Mouse (Mus musculus) frontal cortex, postnatal 25 days (tissue): ENCODE results near the gene E2f8.

Experiments used
- DNase-seq, 2 experiments: peaks; one replicate each; pipeline ENCODE4 v3.0.0; 2022; ENCODE audit warnings: low spot score in 2 of 2

E2f8 gene

DNA sequence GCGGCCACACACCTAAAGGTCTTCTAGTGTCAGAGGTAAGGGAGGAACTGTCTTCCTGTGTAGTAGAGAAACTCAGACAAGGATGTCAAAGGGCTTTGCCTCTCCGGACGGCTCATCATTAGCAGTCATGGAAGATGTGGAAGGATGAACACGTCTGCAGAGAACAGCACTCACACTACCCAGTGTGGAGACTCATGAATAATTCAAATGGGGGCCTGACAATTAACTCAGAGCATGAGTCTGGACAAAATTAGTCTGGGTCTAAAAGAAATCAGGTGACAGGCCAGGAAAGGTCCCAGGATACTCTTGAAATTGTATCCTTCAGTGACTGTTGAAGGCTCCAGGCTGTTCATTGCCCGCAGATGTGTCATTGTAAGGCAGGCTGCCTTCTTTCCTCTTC lies 9.6 kb upstream of the E2f8 start:
- DNase-seq: no peak

GRCm38 (mm10) chr7:48888751-48889150 lies 7.4 kb upstream of the E2f8 start:
- no peak for DNase-seq

DNA sequence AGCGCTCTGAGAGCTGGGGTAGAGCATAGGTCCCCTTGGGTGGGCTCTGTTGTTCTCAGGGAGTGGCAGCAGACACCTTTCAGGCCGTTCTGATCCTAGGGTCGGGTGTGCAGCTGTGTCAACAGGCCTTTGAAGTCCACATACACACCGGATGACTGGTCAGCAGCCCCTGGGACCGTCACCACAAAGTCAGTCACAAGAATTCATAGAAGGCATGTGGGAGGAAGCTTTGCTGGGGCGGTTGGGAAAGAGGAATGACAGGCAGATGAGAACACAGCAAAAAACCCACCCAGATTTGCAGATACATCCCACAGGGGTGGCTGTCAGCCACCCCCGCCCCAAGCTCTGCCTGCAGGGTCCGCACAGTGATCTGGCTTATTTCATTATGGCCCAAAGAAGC lies 6.6 kb upstream of the E2f8 start:
- no peak for DNase-seq

GRCm38 (mm10) chr7:48884266-48884611 lies 2.8 kb upstream of the E2f8 start:
- DNase-seq: no peak

GRCm38 (mm10) chr7:48883525-48884265 lies 2.3 kb upstream of the E2f8 start:
- no peak for DNase-seq

DNA sequence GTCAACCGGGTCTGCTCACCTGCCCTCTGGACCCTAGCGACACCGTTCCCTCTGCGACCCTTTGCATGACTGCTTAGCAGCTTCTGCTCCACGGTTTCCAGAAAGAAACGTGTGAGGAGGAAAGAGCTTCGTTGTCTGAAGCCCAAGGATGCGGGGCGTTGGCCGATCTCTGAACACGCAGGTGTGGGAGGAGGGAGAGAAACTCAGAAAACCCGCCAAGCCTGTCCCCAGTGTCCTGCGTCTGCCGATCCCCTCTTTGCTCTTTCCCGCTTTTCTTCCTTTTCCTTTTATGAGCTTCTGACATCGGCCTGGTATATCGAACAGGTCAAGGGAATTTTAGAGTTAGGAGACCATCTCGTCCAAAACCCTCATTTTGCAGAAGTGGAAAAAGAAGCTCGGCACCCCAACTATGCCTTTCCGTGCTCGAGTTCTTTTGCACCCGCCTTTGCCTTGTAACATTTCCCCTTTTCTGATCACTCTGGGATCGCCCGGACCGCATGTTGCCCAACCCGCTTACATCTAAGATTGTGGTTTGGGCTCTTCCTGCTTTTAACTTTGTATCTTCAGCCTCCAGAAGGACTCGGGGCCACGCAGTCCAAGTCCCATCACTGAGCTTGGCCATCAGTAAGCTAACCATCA lies 694 bp upstream of the E2f8 start:
- no peak for DNase-seq

DNA sequence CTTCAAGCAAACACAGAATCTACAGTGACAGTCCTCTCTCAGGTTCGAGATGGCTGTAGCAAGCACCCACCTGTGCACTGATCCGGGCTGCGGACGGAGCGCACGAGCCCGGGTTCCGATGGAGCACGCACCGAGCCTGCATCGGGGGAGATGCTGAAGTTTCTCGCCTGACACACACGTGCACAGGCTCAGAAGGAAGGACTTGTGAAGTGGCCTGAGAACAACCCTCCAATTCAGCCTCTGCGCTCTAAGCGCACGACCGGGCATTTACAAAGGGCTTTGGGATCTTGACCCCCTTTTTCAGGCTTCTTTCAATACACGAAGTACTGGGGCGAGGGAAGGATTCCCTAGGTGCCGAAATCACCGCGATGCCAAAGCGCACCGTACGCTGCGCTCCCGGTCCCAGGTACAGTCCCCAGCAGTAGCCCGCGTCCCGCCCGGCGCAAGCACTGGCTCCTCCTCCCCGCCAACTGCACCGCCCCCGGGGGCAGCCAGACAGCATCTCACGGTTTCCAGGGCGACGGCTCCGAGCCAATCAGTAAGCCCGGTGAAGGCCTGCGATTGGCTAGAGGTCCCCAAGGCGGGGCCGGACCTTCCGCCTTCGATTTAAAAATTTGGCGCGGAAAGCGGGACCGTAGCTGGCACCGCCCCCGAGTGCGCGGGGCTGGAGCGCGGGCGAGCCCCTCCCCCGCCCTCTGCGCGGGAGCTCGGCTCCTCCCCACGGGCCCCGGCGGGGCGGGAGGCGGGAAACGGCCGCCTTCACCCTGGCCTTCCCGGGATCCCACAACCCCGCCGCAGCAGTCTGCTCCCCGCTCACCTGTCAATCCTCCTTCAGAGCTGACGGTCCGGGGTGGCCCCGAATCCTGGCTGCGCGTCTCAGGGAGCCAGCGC lies 560 bp downstream of the E2f8 start:
- peak; percentile 79 to 91 for DNase-seq

GRCm38 (mm10) chr7:48879574-48879973 lies 1.8 kb downstream of the E2f8 start:
- no peak for DNase-seq

DNA sequence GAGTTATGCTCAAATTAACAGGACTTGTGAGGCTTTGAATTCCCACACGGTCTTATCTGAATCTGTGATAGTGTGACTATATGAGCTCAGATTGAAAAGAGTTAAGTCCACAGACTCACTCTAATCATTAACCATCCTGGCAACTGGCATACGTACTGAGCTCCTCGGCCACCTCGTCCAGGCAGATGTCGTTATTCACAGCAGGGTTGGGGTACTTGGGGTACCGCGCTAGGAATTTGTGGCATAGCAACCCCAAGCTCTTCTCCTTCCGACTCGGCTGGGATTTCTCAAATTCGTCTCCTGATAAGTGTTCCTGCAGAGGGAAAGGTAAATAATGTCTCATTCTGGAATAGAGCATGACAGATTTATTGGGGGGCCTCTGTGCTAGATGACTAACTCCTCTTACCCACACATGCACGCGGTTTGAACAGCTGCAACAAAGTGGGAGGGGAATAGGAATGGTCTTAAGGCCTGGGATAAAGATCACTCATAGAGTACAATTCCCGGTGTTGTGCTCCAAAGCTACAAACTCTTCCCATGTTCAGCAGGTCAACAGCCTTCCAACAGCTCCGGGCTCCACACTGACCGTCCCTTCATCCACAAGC lies 3.5 kb downstream of the E2f8 start:
- no peak for DNase-seq

GRCm38 (mm10) chr7:48876526-48876925 lies 4.9 kb downstream of the E2f8 start:
- peak in 1 of 2 experiments; percentile 42 for DNase-seq

- no peak for DNase-seq
These were observed 6.3 kb downstream of the E2f8 start for GRCm38 (mm10) chr7:48875096-48875495.

GRCm38 (mm10) chr7:48871292-48871691 lies 10.1 kb downstream of the E2f8 start:
- DNase-seq: no peak

- no peak for DNase-seq
These were observed 10.7 kb downstream of the E2f8 start for GRCm38 (mm10) chr7:48870579-48871180.

GRCm38 (mm10) chr7:48870144-48870543 lies 11.3 kb downstream of the E2f8 start:
- no peak for DNase-seq

- no peak for DNase-seq
These were observed 13.8 kb downstream of the E2f8 start for GRCm38 (mm10) chr7:48867576-48867975.

GRCm38 (mm10) chr7:48864671-48865458 lies 16.5 kb downstream of the E2f8 start:
- no peak for DNase-seq

- DNase-seq: no peak
These were observed 17.2 kb downstream of the E2f8 start for GRCm38 (mm10) chr7:48864199-48864598.

DNA sequence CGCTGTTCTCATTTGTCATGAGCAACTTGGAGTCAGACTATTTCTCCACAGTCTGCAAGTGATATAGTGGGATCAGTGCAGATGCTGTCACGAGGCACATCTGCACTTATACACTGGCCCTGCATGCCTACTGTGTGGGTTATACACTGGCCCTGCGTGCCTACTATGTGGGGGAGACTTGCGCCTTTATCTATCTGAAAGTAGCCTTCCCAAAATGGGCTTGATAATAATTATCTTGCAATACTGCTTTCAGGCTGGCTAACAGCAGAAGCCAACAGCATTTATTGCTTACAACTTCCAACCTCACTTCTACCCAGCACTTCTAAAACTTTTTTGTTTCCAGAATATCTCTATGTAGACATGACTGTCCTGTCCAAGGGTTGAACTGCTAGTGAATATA lies 19.6 kb downstream of the E2f8 start:
- DNase-seq: no peak

GRCm38 (mm10) chr7:48860948-48861347 lies 20.4 kb downstream of the E2f8 start:
- no peak for DNase-seq

- no peak for DNase-seq
These were observed 22.0 kb downstream of the E2f8 start for GRCm38 (mm10) chr7:48859362-48859761.

GRCm38 (mm10) chr7:48858257-48858656 lies 23.1 kb downstream of the E2f8 start:
- no peak for DNase-seq
